Mouse (Mus musculus): ENCODE measurements at regions not wholly inside any gene's neighbourhood (a gene's known extent, or its start where the extent isn't known, plus 50 kb on each side); places are given as distances from the start of the nearest gene placed in this dataset.
"Not testable (repeated sequence)": the region's sequence is repeated elsewhere in the genome, so short reads cannot be mapped to it uniquely, and the experiment has no call there.

GRCm38 (mm10) chr13:16435436-16435835 lies 423.8 kb downstream of the Inhba start:
- no peak overlapping the region for H3K4me2 ChIP-seq (replicated peaks)
- no peak overlapping the region for H3K9ac ChIP-seq
- no peak overlapping the region for H3K27ac ChIP-seq
- H3K9me3 ChIP-seq (ENCODE audit: control insufficient read depth, low read length) = no peaks in the 10 kb centered on the region
- no peaks in the 10 kb centered on the region for H3K27me3 ChIP-seq (ENCODE audit: control insufficient read depth, insufficient read depth, low read length)
- no peak overlapping the region for H3K4me3 ChIP-seq (replicated peaks; ENCODE audit: low read length)
- no peaks in the 10 kb centered on the region for H3K4me1 ChIP-seq (replicated peaks; ENCODE audit: control insufficient read depth, insufficient read depth, low read length)
- DNase-seq (ENCODE audit: low spot score) = no peak
- 86% methylated on average over 2 of the region's 2 CpGs for WGBS
- no peak for ATAC-seq (ENCODE audit: low FRiP score)
- H3K36me3 ChIP-seq (replicated peaks; ENCODE audit: control insufficient read depth, insufficient read depth) = no peaks in the 10 kb centered on the region

- Histone ChIP-seq H3K4me2 (replicated peaks) (no peak overlapping the region), H3K9me3 (ENCODE audit: control insufficient read depth, low read length) (no peaks in the 10 kb centered on the region), H3K27ac (no peak overlapping the region), H3K27me3 (ENCODE audit: control insufficient read depth, insufficient read depth, low read length) (no peaks in the 10 kb centered on the region), H3K4me1 (replicated peaks; ENCODE audit: control insufficient read depth, insufficient read depth, low read length) (no peaks in the 10 kb centered on the region), H3K9ac (no peak overlapping the region), H3K4me3 (replicated peaks; ENCODE audit: low read length) (no peak overlapping the region), H3K36me3 (replicated peaks; ENCODE audit: control insufficient read depth, insufficient read depth) (no peaks in the 10 kb centered on the region)
- ATAC-seq (ENCODE audit: low FRiP score) (no peak), DNase-seq (ENCODE audit: low spot score) (no peak)
These were observed 441.6 kb downstream of the Inhba start for GRCm38 (mm10) chr13:16453234-16453633.

GRCm38 (mm10) chr13:16459743-16460142 lies 448.1 kb downstream of the Inhba start:
- DNase-seq (ENCODE audit: low spot score) (no peak), ATAC-seq (ENCODE audit: low FRiP score) (no peak)
- H3K27me3 ChIP-seq (ENCODE audit: control insufficient read depth, insufficient read depth, low read length) = no peaks in the 10 kb centered on the region
- no peak overlapping the region for H3K4me3 ChIP-seq (replicated peaks; ENCODE audit: low read length)
- 82% methylated on average over 2 of the region's 2 CpGs for WGBS
- H3K36me3 ChIP-seq (replicated peaks; ENCODE audit: control insufficient read depth, insufficient read depth) = no peaks in the 10 kb centered on the region
- no peak overlapping the region for H3K9ac ChIP-seq
- H3K9me3 ChIP-seq (ENCODE audit: control insufficient read depth, low read length) = no peaks in the 10 kb centered on the region
- H3K4me1 ChIP-seq (replicated peaks; ENCODE audit: control insufficient read depth, insufficient read depth, low read length) = no peaks in the 10 kb centered on the region
- H3K27ac ChIP-seq = no peak overlapping the region
- H3K4me2 ChIP-seq (replicated peaks) = no peak overlapping the region

- H3K9me3 ChIP-seq (ENCODE audit: control insufficient read depth, low read length) = no peaks in the 10 kb centered on the region
- no peaks in the 10 kb centered on the region for H3K27me3 ChIP-seq (ENCODE audit: control insufficient read depth, insufficient read depth, low read length)
- DNase-seq (ENCODE audit: low spot score) = no peak
- no peak overlapping the region for H3K4me2 ChIP-seq (replicated peaks)
- WGBS = 94% methylated on average over 2 of the region's 2 CpGs
- no peak overlapping the region for H3K9ac ChIP-seq
- H3K36me3 ChIP-seq (replicated peaks; ENCODE audit: control insufficient read depth, insufficient read depth) = no peaks in the 10 kb centered on the region
- no peaks in the 10 kb centered on the region for H3K4me1 ChIP-seq (replicated peaks; ENCODE audit: control insufficient read depth, insufficient read depth, low read length)
- no peak overlapping the region for H3K4me3 ChIP-seq (replicated peaks; ENCODE audit: low read length)
- ATAC-seq (ENCODE audit: low FRiP score) = no peak
- H3K27ac ChIP-seq = no peak overlapping the region
These were observed 450.0 kb downstream of the Inhba start for GRCm38 (mm10) chr13:16461681-16462080.

- Histone ChIP-seq H3K27me3 (ENCODE audit: control insufficient read depth, insufficient read depth, low read length) (no peaks in the 10 kb centered on the region), H3K27ac (no peak overlapping the region), H3K36me3 (replicated peaks; ENCODE audit: control insufficient read depth, insufficient read depth) (no peaks in the 10 kb centered on the region), H3K4me2 (replicated peaks) (no peak overlapping the region), H3K4me1 (replicated peaks; ENCODE audit: control insufficient read depth, insufficient read depth, low read length) (no peaks in the 10 kb centered on the region), H3K4me3 (replicated peaks; ENCODE audit: low read length) (no peak overlapping the region), H3K9ac (no peak overlapping the region), H3K9me3 (ENCODE audit: control insufficient read depth, low read length) (no peaks in the 10 kb centered on the region)
- WGBS = 90% methylated on average over 1 of the region's 1 CpGs
- no peak for DNase-seq (ENCODE audit: low spot score)
- no peak for ATAC-seq (ENCODE audit: low FRiP score)
These were observed 453.2 kb downstream of the Inhba start for GRCm38 (mm10) chr13:16464823-16465222.

- ATAC-seq (ENCODE audit: low FRiP score) (no peak), DNase-seq (ENCODE audit: low spot score) (no peak)
- Histone ChIP-seq H3K9me3 (ENCODE audit: control insufficient read depth, low read length) (no peaks in the 10 kb centered on the region), H3K9ac (no peak overlapping the region), H3K4me1 (replicated peaks; ENCODE audit: control insufficient read depth, insufficient read depth, low read length) (no peaks in the 10 kb centered on the region), H3K27me3 (ENCODE audit: control insufficient read depth, insufficient read depth, low read length) (no peaks in the 10 kb centered on the region), H3K27ac (no peak overlapping the region), H3K4me3 (replicated peaks; ENCODE audit: low read length) (no peak overlapping the region), H3K4me2 (replicated peaks) (no peak overlapping the region), H3K36me3 (replicated peaks; ENCODE audit: control insufficient read depth, insufficient read depth) (no peaks in the 10 kb centered on the region)
- WGBS = 68% methylated on average over 1 of the region's 1 CpGs
These were observed 453.7 kb downstream of the Inhba start for GRCm38 (mm10) chr13:16465317-16465716.

- Histone ChIP-seq H3K4me1 (replicated peaks; ENCODE audit: control insufficient read depth, insufficient read depth, low read length) (no peaks in the 10 kb centered on the region), H3K27me3 (ENCODE audit: control insufficient read depth, insufficient read depth, low read length) (no peaks in the 10 kb centered on the region), H3K9ac (no peak overlapping the region), H3K36me3 (replicated peaks; ENCODE audit: control insufficient read depth, insufficient read depth) (no peaks in the 10 kb centered on the region), H3K4me2 (replicated peaks) (no peak overlapping the region), H3K9me3 (ENCODE audit: control insufficient read depth, low read length) (no peaks in the 10 kb centered on the region), H3K27ac (no peak overlapping the region), H3K4me3 (replicated peaks; ENCODE audit: low read length) (no peak overlapping the region)
- 98% methylated on average over 1 of the region's 1 CpGs for WGBS
- ATAC-seq (ENCODE audit: low FRiP score) (no peak), DNase-seq (ENCODE audit: low spot score) (no peak)
These were observed 454.2 kb downstream of the Inhba start for GRCm38 (mm10) chr13:16465812-16466211.

GRCm38 (mm10) chr13:16476515-16476914 lies 464.9 kb downstream of the Inhba start:
- Histone ChIP-seq H3K9me3 (ENCODE audit: control insufficient read depth, low read length) (no peaks in the 10 kb centered on the region), H3K4me2 (replicated peaks) (no peak overlapping the region), H3K4me3 (replicated peaks; ENCODE audit: low read length) (no peak overlapping the region), H3K4me1 (replicated peaks; ENCODE audit: control insufficient read depth, insufficient read depth, low read length) (no peaks in the 10 kb centered on the region), H3K27ac (no peak overlapping the region), H3K27me3 (ENCODE audit: control insufficient read depth, insufficient read depth, low read length) (no peaks in the 10 kb centered on the region), H3K36me3 (replicated peaks; ENCODE audit: control insufficient read depth, insufficient read depth) (no peaks in the 10 kb centered on the region), H3K9ac (no peak overlapping the region)
- WGBS = 88% methylated on average over 1 of the region's 1 CpGs
- DNase-seq (ENCODE audit: low spot score) (no peak), ATAC-seq (ENCODE audit: low FRiP score) (no peak)

- no peaks in the 10 kb centered on the region for H3K4me1 ChIP-seq (replicated peaks; ENCODE audit: control insufficient read depth, insufficient read depth, low read length)
- DNase-seq (ENCODE audit: low spot score) (no peak), ATAC-seq (ENCODE audit: low FRiP score) (no peak)
- H3K27ac ChIP-seq = no peak overlapping the region
- no peak overlapping the region for H3K4me2 ChIP-seq (replicated peaks)
- H3K4me3 ChIP-seq (replicated peaks; ENCODE audit: low read length) = no peak overlapping the region
- H3K27me3 ChIP-seq (ENCODE audit: control insufficient read depth, insufficient read depth, low read length) = no peaks in the 10 kb centered on the region
- H3K9ac ChIP-seq = no peak overlapping the region
- no peaks in the 10 kb centered on the region for H3K9me3 ChIP-seq (ENCODE audit: control insufficient read depth, low read length)
- H3K36me3 ChIP-seq (replicated peaks; ENCODE audit: control insufficient read depth, insufficient read depth) = no peaks in the 10 kb centered on the region
These were observed 475.6 kb downstream of the Inhba start for GRCm38 (mm10) chr13:16487292-16487691.

- H3K4me3 ChIP-seq (replicated peaks; ENCODE audit: low read length); H3K36me3 ChIP-seq (replicated peaks; ENCODE audit: control insufficient read depth, insufficient read depth); ATAC-seq (ENCODE audit: low FRiP score); H3K4me1 ChIP-seq (replicated peaks; ENCODE audit: control insufficient read depth, insufficient read depth, low read length); H3K9ac ChIP-seq; H3K27me3 ChIP-seq (ENCODE audit: control insufficient read depth, insufficient read depth, low read length); H3K4me2 ChIP-seq (replicated peaks); DNase-seq (ENCODE audit: low spot score); H3K9me3 ChIP-seq (ENCODE audit: control insufficient read depth, low read length); H3K27ac ChIP-seq: not testable (repeated sequence)
- 45% methylated on average over 6 of the region's 6 CpGs for WGBS
These were observed 479.0 kb downstream of the Inhba start for GRCm38 (mm10) chr13:16490680-16491079.

Data from hindbrain, embryonic 14.5 days (tissue).